In the genomic region with DNA sequence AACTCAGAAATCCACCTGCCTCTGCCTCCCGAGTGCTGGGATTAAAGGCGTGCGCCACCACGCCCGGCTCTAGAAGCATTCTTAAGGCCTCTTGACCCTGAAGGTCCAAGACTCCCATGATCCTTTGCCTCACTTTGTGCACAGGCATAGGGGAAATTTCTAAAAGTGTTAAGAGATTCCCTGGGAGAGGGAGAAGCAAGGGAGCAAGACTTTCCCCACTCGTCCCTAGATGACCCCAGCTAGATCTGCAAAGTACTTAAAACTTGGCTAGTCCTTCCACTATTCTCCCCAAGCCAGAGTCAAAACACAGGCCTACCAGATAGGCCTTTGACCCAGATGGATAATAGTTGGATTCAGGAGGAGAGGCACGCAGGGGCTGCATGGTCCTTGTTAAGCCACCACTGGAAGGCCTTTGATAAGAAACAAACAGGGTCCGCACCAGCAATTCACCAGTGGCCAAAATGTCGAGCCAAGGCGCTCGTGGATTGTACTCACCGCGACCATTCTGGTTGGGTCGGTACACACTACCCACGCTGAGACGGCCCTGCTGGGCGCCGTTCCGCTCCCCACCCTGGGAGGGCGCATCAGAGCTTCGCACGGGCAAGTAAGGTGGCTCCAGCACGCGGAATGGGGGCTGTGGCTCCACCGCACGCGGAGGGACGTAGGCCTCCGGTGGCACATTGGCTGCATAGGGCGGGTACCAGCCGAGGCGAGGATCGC, we compare ENCODE assay signal across 8 mouse cellular contexts. TPM values are rescaled to one million over a fixed set of nuclear protein-coding genes. Genes with fewer than 3 reads are reported as not detected.
DNase-seq lines count a peak whose midpoint lies in the region; ATAC-seq and TF ChIP-seq lines count a peak whose summit lies in the region.

No protein-coding gene starts in this region.

- no peaks in the 10 kb centered on the region for H3K9me3 ChIP-seq in embryonic facial prominence, embryonic 10.5 days
- no peaks in the 10 kb centered on the region for H3K9me3 ChIP-seq in hindbrain, embryonic 12.5 days (replicated peaks)
- no peaks in the 10 kb centered on the region for H3K9me3 ChIP-seq in lung, embryonic 14.5 days (ENCODE audit: low read depth, low read length)
- no peaks in the 10 kb centered on the region for H3K9me3 ChIP-seq in stomach, postnatal 0 days (ENCODE audit: control insufficient read depth, low read length)

- no peaks in the 10 kb centered on the region for H3K36me3 ChIP-seq in embryonic facial prominence, embryonic 10.5 days (replicated peaks)
- no peaks in the 10 kb centered on the region for H3K36me3 ChIP-seq in hindbrain, embryonic 12.5 days
- H3K36me3 ChIP-seq in lung, embryonic 14.5 days (ENCODE audit: insufficient read depth), result no peaks in the 10 kb centered on the region
- H3K36me3 ChIP-seq in stomach, postnatal 0 days (ENCODE audit: control insufficient read depth, insufficient read depth, low read length), result no peaks in the 10 kb centered on the region

- peak overlapping the region; percentile 87 for H3K27ac ChIP-seq in embryonic facial prominence, embryonic 10.5 days (replicated peaks)
- no peak overlapping the region for H3K27ac ChIP-seq in hindbrain, embryonic 12.5 days
- no peak overlapping the region; the same call in 1 of the 2 replicates for H3K27ac ChIP-seq in lung, embryonic 14.5 days (ENCODE audit: low read depth)
- H3K27ac ChIP-seq in stomach, postnatal 0 days (replicated peaks), result peak overlapping the region; percentile 53; the same call in 1 of the 2 replicates

- no peak overlapping the region for H3K9ac ChIP-seq in hindbrain, embryonic 12.5 days
- peak overlapping the region; percentile 64 for H3K9ac ChIP-seq in lung, embryonic 14.5 days
- peak overlapping the region; percentile 70 for H3K9ac ChIP-seq in stomach, postnatal 0 days (ENCODE audit: low read length)

- H3K4me2 ChIP-seq in hindbrain, embryonic 12.5 days (replicated peaks), result peak overlapping the region; percentile 72
- H3K4me2 ChIP-seq in lung, embryonic 14.5 days, result peak overlapping the region; percentile 85
- H3K4me2 ChIP-seq in stomach, postnatal 0 days (replicated peaks; ENCODE audit: low read depth), result peak overlapping the region; percentile 64

- TF ChIP-seq EP300 in stomach, postnatal 0 days (optimal IDR thresholded peaks at IDR 0.05), result no peak

- intact Hi-C loops in left cerebral cortex, postnatal 10 days (cut with DNase I), result no loop called here

- ATAC-seq in hindbrain, embryonic 12.5 days (ENCODE audit: low FRiP score), result no peak
- ATAC-seq in lung, embryonic 14.5 days (ENCODE audit: insufficient read depth), result no peak
- ATAC-seq in stomach, postnatal 0 days (ENCODE audit: low FRiP score, low TSS enrichment), result no peak
- ATAC-seq in erythroid progenitor cell, adult 5-6 weeks (replicated peaks; ENCODE audit: low FRiP score, poor library complexity, severe bottlenecking), result no peak

- H3K4me1 ChIP-seq in embryonic facial prominence, embryonic 10.5 days, result peaks cover 85% of the 10 kb centered on the region
- H3K4me1 ChIP-seq in hindbrain, embryonic 12.5 days, result peaks cover 57% of the 10 kb centered on the region
- H3K4me1 ChIP-seq in lung, embryonic 14.5 days (ENCODE audit: insufficient read depth), result peaks cover 27% of the 10 kb centered on the region
- peaks cover 3% of the 10 kb centered on the region for H3K4me1 ChIP-seq in stomach, postnatal 0 days (replicated peaks; ENCODE audit: control insufficient read depth, insufficient read depth)

- peaks cover 52% of the 10 kb centered on the region for H3K27me3 ChIP-seq in embryonic facial prominence, embryonic 10.5 days (replicated peaks; ENCODE audit: low read depth, poor library complexity, severe bottlenecking)
- peaks cover 32% of the 10 kb centered on the region for H3K27me3 ChIP-seq in hindbrain, embryonic 12.5 days
- peaks cover 11% of the 10 kb centered on the region; the same call in 1 of the 2 replicates for H3K27me3 ChIP-seq in lung, embryonic 14.5 days (ENCODE audit: insufficient read depth, low read length)
- H3K27me3 ChIP-seq in stomach, postnatal 0 days (ENCODE audit: control insufficient read depth, insufficient read depth, low read length), result peaks cover 3% of the 10 kb centered on the region; the same call in 1 of the 2 replicates

- peak overlapping the region; percentile 62 for H3K4me3 ChIP-seq in embryonic facial prominence, embryonic 10.5 days
- peak overlapping the region; percentile 43 for H3K4me3 ChIP-seq in hindbrain, embryonic 12.5 days
- H3K4me3 ChIP-seq in lung, embryonic 14.5 days (ENCODE audit: low read depth, low read length), result peak overlapping the region; percentile 52
- peak overlapping the region; percentile 51 for H3K4me3 ChIP-seq in stomach, postnatal 0 days (ENCODE audit: low read depth, low read length)

- peak; percentile 34 for TF ChIP-seq CTCF in lung, embryonic 14.5 days (IDR thresholded peaks at IDR 0.05; ENCODE audit: low read depth)
- peak; percentile 51 for TF ChIP-seq CTCF in stomach, postnatal 0 days (IDR thresholded peaks at IDR 0.05; ENCODE audit: low read depth)

- DNase-seq in embryo, embryonic 10 days (ENCODE audit: low spot score), result peak; percentile 50
- no peak for DNase-seq in embryo, embryonic 10.5 days (ENCODE audit: low spot score)
- DNase-seq in embryonic facial prominence, embryonic 10.5 days (ENCODE audit: low spot score), result peak; percentile 57
- no peak for DNase-seq in lung, embryonic 14.5 days
- peak; percentile 30 for DNase-seq in stomach, postnatal 0 days (ENCODE audit: low spot score)
- no peak for DNase-seq in left cerebral cortex, postnatal 10 days (ENCODE audit: extremely low spot score in 1 of 2, low spot score in 2 of 2)

- WGBS in embryonic facial prominence, embryonic 10.5 days, result 56% methylated on average over 33 of the region's 33 CpGs
- 50% methylated on average over 33 of the region's 33 CpGs for WGBS in hindbrain, embryonic 12.5 days
- WGBS in lung, embryonic 14.5 days, result 66% methylated on average over 33 of the region's 33 CpGs
- 62% methylated on average over 29 of the region's 33 CpGs for WGBS in stomach, postnatal 0 days

RNA-seq across cellular contexts. Expression of a gene that starts 1.6 kb away (rescaled TPM):
- polyA plus RNA-seq in embryonic facial prominence, embryonic 10.5 days (2016; fragmentation: Nextera tagmentation; extraction: Ambion mirVana), result 7.0 and 11.9 TPM in 2 replicates
- polyA plus RNA-seq in hindbrain, embryonic 12.5 days (2016; fragmentation: Nextera tagmentation; extraction: Ambion mirVana), result 19.2 and 23.8 TPM in 2 replicates
- polyA plus RNA-seq in lung, embryonic 14.5 days (2014; fragmentation: Nextera tagmentation; extraction: Ambion mirVana), result 34.4 and 37.1 TPM in 2 replicates
- polyA plus RNA-seq in stomach, postnatal 0 days (2015; fragmentation: Nextera tagmentation; extraction: Ambion mirVana), result 49.3 and 63.7 TPM in 2 replicates
- 1 to 10 TPM; 3.5 to 3.9 TPM for total RNA-seq in left cerebral cortex, postnatal 10 days (2021)
- not detected in 2 replicates for total RNA-seq in erythroid progenitor cell, adult 5-6 weeks (2015; ENCODE audit: low replicate concordance)
- total RNA-seq in erythroid progenitor cell, adult 5-6 weeks (2017; ENCODE audit: low replicate concordance), result 0.08 TPM in 1 of 2 replicates, not detected in the other

RNA-seq across cellular contexts. Expression of a gene that starts 58.4 kb away (rescaled TPM):
- 28.4 and 30.2 TPM in 2 replicates for polyA plus RNA-seq in embryonic facial prominence, embryonic 10.5 days (2016; fragmentation: Nextera tagmentation; extraction: Ambion mirVana)
- polyA plus RNA-seq in hindbrain, embryonic 12.5 days (2016; fragmentation: Nextera tagmentation; extraction: Ambion mirVana), result 63.0 and 67.8 TPM in 2 replicates
- polyA plus RNA-seq in lung, embryonic 14.5 days (2014; fragmentation: Nextera tagmentation; extraction: Ambion mirVana), result 23.2 and 27.1 TPM in 2 replicates
- polyA plus RNA-seq in stomach, postnatal 0 days (2015; fragmentation: Nextera tagmentation; extraction: Ambion mirVana), result 19.9 and 20.4 TPM in 2 replicates
- total RNA-seq in left cerebral cortex, postnatal 10 days (2021), result 10 to 100 TPM; 89.0 to 93.1 TPM
- total RNA-seq in erythroid progenitor cell, adult 5-6 weeks (2015; ENCODE audit: low replicate concordance), result 5.0 TPM in 1 of 2 replicates, not detected in the other
- total RNA-seq in erythroid progenitor cell, adult 5-6 weeks (2017; ENCODE audit: low replicate concordance), result 1.9 and 3.2 TPM in 2 replicates

RNA-seq across cellular contexts. Expression of a gene that starts 58.9 kb away (rescaled TPM):
- not detected in 2 replicates for polyA plus RNA-seq in embryonic facial prominence, embryonic 10.5 days (2016; fragmentation: Nextera tagmentation; extraction: Ambion mirVana)
- not detected in 2 replicates for polyA plus RNA-seq in hindbrain, embryonic 12.5 days (2016; fragmentation: Nextera tagmentation; extraction: Ambion mirVana)
- not detected in 2 replicates for polyA plus RNA-seq in lung, embryonic 14.5 days (2014; fragmentation: Nextera tagmentation; extraction: Ambion mirVana)
- not detected in 2 replicates for polyA plus RNA-seq in stomach, postnatal 0 days (2015; fragmentation: Nextera tagmentation; extraction: Ambion mirVana)
- not detected for total RNA-seq in left cerebral cortex, postnatal 10 days (2021)
- not detected in 2 replicates for total RNA-seq in erythroid progenitor cell, adult 5-6 weeks (2015; ENCODE audit: low replicate concordance)
- not detected in 2 replicates for total RNA-seq in erythroid progenitor cell, adult 5-6 weeks (2017; ENCODE audit: low replicate concordance)

Comparison
In these comparisons a context has a peak if more than half of its experiments do, and no peak if none do; other contexts are left out.
1. DNase-seq: peak in embryo, embryonic 10 days (single experiment), embryonic facial prominence, embryonic 10.5 days (single experiment) and stomach, postnatal 0 days (single experiment); none in embryo, embryonic 10.5 days (single experiment), lung, embryonic 14.5 days (single experiment) and left cerebral cortex, postnatal 10 days (0 of 2).
2. H3K27ac ChIP-seq: peak in embryonic facial prominence, embryonic 10.5 days (single experiment) and stomach, postnatal 0 days (single experiment); none in hindbrain, embryonic 12.5 days (single experiment) and lung, embryonic 14.5 days (single experiment).
3. Peak in every context shown above with its lines, with median percentiles within 50 percentile points of each other: H3K4me3 ChIP-seq and H3K4me2 ChIP-seq.